Mouse (Mus musculus) adrenal gland, adult (tissue): ENCODE results near the gene Ctsd.

ENCODE experiments used
- DNase-seq, 2 experiments: peaks; one replicate each; pipeline ENCODE4 v3.0.0; 2022 to 2023; ENCODE audit warnings: low spot score in 1 of 2; ENCODE audit not compliant: inconsistent age in 2 of 2

The Ctsd gene

DNA sequence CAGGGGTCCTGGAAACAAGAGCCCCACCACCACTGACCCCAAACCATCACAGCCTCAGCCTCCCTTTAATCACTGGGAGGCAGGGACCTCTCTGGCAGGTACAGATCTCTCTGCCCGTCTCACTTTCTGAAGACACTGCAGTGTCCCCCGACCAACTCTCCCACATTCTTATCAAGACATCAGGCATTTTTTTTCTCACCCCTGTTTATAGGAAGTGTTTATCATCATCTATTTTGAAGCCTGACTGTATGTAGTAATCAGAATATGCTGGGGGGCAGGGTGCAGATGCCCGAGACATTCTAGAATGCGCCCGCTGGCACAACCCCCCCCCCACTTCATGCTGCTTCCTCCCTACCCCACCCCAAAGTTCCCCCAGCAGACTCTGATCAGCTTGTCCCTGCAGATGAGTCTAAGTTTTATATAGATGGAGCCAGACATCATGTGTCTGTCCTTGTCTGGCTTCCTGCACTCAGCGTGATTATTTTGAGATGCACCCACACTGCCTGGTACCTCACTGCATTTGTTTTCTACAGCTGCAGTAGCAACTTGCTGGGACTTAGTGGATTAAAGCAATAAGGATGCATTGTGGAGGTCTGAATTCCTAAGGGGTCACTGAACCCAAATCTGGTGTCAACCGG, 12.4 kb upstream of the Ctsd start:
- DNase-seq = no peak

DNA sequence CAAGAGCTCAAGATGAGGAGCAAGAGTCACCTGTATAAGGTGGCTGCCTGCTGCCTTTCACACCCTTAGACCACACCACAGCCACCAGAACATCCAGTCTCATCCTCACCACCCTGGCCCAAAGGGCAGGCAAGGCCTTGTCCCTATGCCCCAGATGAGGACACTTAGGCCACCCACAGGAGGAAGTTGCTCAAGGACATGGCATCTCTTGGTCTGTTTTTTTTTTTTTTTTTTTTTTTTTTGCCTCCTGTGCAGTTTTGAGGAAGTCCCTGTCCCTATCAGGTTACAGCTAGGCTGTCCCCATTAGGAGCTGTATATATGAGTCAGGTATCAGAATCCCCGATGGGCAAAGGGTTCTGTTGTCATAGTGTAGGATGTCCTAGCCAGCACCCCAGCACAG, 11.4 kb upstream of the Ctsd start:
- DNase-seq = peak in 1 of 2 experiments; percentile 33

DNA sequence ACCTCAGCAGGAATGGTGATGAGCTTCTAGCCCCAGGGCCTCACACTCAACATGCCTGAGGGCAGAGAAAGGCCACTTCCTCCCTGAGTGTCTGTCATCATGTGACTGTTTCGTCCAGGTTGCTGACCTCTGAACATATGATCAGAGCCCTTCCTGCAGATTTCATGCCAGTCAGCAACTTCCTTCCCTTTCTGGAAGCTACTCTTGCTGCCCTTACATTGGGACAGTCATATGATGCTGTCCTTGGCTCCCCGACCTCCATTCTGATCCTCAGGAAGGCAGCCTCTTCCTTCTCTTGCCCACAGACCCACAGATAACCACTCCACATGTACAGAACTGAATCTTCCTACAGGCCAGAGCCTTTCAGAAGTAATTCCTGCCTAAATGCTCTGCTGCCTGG, 10.2 kb upstream of the Ctsd start:
- peak; percentile 44 to 75 for DNase-seq

DNA sequence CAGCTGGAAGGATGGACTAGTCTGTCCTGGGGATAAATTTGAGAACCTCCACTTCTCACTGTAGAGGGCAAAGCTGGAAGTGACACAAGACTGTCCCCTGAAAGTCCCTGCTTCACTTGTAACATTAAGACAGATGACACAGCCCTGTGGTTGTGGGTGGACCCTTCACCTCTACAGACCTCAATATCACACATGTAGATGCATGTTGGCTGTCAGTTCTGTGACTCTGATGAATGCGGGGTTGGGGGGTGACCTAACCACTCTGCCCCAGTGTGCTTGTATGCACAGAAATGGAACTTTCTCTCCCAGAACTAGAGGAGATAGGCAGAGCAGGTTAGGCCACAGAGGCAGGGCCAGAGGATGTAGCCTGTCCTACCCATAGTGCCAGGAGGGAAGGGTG, 8.8 kb upstream of the Ctsd start:
- DNase-seq = no peak

DNA sequence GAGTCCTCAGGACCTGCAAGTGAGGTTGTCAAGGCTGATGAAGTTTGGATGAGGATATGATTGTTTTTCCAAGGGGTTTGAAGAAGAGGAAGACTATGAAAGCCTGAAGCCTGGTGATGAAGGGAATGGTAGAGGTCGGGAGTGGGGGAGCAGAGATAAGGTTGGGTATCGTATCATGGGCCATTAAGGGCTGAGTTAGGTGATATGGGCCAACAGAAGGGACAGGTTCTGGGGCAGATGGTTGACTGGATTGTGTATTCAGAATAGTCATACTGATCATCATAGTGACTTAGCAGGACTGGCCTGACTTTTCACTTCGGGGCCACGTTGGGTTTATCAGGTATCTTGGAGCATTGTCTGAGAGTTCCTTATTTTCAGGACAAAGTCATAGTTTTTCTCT, 7.6 kb upstream of the Ctsd start:
- no peak for DNase-seq

DNA sequence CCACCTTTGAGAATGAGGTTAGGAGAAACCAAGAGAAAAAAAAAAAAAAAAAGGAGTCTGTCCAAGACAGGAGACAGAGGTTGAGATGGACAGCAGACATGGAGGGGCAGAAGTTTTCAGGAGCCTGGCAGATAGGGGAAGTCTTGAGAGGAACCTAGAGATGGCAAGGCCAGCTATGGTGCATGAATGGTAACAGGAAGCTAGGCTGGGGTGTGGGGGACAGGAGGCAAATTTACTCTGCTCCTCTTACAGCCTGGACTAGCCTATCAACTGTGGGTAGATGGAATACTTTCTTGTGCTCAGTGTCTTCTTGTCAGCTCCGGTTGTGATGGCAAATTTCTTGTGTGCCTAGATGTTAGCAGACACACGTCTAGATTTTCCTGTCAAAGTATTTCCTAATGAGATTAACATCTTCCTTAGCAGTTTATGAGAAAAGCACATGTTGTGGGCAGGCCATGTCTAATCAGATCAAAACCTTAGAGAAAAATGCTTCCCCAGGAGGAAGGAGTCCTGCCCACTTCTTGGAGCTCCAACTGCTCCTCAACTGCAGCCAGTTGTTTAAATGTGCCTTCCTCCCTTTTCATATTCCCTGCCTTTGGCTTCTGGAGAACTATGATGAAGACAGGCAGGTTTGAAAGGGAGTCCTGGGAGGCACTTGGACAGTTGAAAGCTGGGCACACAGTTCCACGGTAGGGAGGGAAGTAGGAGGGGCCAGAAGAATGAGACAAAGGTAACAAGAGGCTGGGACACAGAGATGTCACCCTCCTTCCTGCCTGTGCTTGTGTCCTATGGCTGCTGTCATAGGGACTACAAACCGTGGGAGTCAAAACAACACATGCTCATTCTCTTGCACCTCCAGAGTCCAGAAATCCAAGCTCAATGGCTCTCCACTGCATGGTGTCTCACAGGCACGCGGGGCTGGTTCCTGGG, 6.7 kb upstream of the Ctsd start:
- peak in 1 of 2 experiments; percentile 5 for DNase-seq

DNA sequence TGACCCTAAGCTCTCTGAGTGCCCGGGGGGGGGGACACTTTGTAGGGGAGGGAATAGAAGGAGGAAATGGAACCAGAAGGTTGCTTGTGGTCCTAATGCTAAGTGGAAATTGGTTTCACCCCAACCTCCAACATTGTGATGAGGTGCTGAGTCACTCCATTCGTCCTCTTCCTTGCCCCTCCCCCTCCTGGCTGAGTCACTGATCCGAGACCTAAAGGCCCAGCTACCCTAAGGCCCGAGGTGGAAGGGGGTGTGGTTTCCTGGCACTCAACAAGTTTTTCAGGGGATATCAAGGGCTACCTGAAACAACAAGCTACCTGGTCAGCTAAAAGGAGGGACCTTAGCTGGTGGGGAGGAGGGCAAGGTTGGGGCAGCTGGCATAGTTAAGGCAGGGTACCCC, 5.4 kb upstream of the Ctsd start:
- DNase-seq = peak; percentile 88 to 95

DNA sequence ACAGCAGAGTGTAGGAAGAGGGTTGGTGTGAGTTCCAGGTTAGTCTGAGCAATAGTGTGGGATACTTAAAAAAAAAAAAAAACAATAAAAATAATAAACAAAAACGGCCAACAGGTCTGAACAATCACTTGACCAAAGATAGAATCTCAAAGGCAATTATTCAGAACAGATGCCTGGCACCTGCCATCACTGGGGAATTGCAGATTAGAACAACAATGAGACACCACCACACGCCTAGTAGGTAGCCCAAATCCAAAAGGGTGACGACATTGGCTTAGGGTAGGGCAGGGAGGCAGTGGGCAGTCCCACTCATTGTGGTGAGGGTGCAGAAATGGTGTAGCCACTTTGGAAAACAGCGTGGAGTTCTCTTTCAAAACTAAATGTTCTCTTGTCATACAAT, 3.8 kb upstream of the Ctsd start:
- DNase-seq = peak in 1 of 2 experiments; percentile 7

DNA sequence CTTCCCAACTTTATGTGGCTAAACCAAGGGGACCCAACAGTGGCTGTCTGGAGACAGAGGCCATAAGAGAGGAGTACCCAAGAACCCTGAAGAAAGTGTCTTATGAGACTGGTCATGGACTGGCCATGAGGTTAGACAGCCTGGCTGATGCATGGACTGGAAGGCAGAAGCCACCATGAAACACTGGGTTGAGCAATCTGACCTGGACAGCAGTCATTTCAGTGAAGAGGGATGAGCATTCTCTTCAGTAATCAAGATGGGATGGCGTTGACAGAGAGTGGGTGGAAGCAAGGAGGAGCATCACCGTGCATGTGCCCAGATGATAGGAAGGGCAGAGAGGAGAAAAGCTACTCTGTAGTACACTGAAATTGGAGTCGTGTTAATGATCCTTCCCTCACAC, 3.3 kb upstream of the Ctsd start:
- DNase-seq = peak; percentile 32 to 84

DNA sequence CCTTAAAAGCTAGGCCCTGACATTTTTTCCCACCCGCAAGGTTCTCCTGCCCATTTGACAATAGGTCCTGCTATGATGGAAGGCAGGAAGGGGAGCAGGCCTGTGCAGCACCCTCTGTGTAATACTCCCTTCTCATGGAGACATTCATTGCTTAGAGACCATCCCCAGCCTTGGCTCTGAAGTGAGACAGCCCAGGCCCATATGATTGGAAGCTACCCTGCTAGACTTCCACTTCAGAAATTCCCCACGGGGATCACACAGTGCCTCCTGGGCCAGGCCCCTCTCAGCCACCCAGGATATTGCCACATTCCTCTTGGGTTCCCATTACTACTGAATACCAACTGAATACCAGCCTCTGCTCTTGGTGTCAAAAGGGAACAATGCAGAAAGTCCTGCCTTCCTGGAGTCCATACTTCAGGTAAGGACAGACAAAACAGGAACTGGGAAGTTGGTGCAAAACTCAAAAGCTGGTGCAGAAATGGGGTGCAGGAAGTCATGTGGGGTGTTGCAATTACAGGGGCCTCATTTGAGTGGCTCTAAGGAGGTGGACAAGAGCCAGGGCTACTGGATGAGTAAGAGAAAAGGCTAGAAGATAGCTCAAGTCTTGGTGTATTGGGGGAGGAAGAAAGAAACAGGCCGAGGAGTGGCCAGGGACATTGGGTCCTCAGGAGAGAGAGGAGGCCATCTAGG, 2.3 kb upstream of the Ctsd start:
- DNase-seq = peak; percentile 14 to 63

DNA sequence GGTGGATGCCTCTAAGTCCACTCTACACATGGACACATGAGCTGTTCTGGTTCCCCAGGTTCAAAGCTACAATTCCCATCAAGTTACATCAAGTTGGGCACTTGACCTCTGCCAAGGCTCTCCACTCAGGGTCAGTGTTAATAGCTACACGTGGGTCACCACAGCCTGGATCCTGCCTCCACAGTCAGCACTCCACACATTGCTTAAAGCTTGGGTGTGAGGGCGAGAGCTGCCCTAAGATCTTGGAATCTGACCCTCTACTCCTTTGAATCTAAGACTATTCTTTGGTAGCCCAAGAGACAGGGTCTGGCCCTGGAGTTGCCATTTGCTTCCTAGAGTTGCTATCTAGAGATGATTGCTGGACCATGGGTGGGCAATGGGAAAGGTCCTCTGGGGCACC, 902 bp upstream of the Ctsd start:
- peak; percentile 19 to 61 for DNase-seq

DNA sequence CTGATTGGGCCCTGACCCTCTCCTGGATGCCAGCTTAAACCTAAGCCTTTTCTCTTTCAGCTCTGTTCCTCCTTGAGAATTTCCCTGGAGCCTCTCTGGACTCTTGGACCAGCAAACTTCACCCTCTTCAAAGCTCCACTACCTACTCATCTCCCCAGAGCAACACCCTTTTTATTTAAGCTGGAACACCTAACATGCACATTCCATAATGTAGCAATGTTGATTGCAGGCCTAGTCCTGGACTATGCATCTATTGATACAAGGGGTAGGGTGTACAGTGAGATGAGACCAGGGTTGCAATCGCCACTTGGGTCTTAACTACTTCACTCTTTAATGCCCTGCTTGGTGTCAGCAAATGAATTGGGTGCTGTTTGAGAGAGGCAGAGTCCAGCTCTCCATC, 360 bp upstream of the Ctsd start:
- no peak for DNase-seq

DNA sequence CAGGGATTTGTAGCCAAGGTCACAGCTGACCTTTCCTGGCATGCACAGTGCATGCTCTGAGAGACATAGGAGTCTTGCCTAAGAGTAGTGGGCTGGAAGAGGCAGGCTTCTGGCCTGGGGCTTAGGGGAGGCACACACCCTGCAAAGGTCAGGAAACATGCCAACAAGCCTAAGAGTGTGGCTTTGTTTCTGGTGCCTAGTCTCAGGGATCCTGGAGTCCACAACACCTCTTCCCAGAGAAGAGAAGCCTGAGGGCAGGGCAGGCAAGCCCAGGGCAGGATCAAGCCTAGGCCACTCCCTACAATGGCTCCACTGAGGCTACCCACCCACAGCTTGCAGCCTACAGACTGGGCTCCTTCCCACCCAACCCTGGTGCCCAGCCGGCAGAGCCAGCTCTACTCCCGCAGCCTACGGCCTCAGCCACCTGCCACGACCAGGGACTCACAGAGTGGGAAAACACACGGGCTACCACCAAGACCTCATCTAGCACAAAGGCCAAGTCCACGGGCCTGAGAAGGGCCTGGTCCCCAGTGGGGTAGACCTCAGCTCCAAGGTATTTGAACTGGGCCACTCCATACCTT, 1.1 kb downstream of the Ctsd start:
- DNase-seq = peak; percentile 73 to 90

DNA sequence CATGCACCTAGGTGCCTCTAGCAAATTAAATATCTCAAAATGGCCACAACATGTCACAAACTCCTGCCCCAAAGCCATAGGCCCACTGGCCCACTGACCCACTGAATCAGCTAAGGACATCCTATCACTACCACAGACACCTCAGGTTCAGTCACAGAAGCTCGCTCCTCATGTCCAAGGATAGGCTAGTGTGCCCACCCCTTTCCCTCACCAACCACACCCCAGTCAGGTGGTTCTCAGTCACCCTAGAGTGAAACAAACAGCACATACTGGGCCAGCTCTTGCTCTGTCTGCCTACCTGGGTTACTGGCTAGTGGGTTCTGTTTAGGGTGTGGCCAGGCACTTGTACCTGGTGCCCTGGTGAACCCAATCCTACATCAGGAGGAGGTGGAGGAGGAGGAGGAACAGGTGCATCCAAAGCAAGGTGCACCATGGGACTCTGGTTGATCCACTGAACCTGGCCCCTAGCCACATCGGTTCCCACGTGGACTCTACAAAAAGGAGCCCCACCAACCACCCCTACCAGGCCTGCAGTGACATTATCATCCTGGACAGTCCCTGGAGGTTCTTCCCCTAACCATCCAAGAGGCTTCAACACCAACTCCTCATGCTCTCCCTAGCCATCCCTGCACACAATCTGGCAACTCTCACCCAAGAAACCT, 2.0 kb downstream of the Ctsd start:
- DNase-seq = peak; percentile 27 to 52

DNA sequence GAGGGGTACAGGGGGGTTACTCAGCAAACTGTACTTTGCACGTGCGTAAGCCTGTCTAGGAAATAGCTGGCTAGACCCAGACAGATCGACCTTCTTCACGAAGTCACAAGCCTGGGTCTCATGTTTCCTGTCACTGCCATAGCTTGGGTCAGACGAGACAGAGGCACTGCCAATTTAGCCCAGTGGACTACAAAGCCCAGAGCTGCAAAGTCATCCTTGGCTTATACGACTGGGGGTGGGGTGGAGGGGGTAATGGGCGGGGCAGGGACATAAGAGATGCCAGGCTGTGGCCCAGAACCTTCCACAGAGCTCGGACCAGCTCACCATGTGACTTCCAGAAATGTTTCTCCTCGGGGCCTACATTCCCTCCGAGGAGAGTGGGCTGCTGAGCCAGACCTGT, 3.5 kb downstream of the Ctsd start:
- peak in 1 of 2 experiments; percentile 5 for DNase-seq

DNA sequence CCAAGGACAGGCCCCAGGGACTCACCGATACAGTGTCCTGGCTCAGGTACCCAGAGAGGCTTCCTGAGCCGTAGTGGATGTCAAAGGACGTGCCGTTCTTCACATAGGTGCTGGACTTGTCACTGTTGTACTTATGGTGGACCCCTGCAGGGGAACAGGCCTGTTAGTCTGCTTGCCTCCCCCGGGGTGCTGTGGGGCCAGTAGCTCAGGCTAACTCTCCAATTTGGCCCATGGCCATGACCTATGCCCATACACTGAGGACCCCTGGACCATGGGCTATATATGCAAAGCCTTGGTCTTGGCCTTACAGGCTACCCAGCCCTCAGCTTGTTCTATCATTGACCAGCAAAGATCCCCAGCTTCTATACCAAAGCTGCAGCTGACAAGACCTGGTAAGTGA, 5.3 kb downstream of the Ctsd start, which contains the start of gene Gm49369:
Gene Gm49369 (minus strand): TSS at position 101 of the 400 bp plus-strand sequence.
- peak; percentile 14 to 25 for DNase-seq

DNA sequence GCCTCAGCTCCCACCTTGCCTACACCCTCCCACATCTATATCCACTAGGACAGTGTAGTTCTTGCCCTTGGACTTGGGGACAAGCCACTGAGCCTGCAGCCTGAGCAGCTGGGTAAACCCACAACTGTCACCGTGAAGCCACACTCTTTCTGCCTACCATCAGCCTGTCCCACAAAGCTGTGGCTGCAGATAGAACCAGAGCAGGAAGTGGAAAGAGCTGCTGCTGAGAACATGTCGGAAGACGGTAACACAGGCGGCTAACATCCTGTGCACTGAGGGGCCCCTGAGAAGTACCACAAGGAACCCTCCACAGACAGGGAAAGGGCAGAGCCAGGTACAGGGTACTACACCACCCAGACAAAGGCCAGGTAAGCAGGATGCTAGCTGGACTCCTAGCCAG, 6.7 kb downstream of the Ctsd start:
- peak in 1 of 2 experiments; percentile 10 for DNase-seq

DNA sequence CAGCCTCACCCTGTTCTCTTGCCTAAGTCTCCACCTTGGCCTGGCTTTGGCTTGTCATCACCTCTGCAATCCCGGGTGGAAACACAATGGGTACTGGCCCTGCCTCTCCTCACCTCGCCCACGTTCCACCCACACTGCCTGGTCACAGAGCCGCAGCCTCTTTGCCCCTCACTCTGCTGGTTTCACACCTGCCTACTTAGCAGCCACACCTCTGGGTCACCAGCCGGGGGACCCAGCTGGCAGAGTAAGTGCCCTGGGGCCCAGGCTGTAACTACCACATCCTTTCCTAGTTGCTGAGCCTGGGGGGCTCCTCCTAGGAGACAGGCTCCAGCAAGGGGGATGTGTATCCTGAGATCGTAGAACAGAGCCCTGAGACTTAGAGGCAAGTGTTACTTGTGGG, 8.7 kb downstream of the Ctsd start:
- DNase-seq = peak; percentile 11 to 36

DNA sequence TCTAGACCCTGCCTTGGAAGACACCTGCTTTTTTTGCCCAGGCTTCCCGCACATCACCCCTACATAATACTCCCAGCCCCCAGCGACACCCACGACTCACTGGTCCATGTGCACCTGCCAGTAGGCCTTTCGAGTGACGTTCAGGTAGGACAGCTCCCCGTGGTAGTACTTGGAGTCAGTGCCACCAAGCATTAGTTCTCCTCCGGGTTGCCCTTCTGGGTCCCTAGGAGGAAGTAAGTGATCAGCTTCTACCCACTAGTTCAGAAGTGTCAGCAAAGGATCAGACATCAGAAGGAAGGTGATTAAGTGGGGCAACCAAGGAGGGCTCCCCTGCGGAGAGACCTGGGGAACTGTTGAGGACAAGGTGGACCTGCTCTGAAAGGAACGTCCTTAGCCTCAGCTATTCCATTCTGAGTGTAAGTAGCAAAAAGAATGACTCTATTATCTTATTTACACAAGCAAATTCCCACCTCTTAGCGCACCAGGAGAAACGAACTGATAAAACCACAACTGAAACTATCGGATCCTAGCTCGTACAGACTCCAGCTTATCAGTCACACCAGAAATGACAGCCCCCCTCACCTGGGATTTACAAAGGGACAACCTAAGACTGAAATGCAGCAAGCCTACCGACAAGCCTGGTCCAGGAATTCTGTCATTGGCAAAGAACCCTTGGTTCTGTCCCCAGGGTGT, 10.5 kb downstream of the Ctsd start:
- DNase-seq = peak; percentile 10 to 32

DNA sequence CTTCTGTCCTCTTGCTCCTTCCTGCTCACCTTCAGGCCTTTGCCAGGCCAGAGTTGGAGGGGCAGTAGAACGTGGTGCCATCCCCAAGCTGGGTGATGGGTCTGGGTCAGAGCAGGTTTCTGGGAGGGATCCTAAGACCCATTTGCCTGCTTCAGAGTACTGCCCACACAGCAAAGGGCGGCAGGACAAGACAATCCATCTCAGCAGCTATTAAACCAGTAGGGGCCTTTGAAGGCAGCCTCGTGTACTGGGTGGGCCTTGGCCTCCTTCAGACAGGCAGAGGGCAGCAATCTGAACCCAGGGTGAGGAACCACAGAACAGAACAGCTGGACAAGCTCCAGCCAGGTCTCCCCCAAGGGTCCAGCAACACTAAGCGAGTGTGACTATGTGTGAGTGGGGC, 11.7 kb downstream of the Ctsd start:
- peak; percentile 27 to 60 for DNase-seq
